Mouse (Mus musculus): ENCODE results near the gene Rcsd1. TPM values are rescaled to one million over a fixed set of nuclear protein-coding genes. Genes with fewer than 3 reads are reported as not detected.

Gene Rcsd1
- polyA plus RNA-seq, 1 experiment from 2014 or later, result 111 TPM

- H3K27ac ChIP-seq (ENCODE audit: low read length), result no peak overlapping the region
- H3K27me3 ChIP-seq (ENCODE audit: control insufficient read depth, insufficient read depth, low read length), result no peaks in the 10 kb centered on the region
- peaks cover 17% of the 10 kb centered on the region for H3K4me1 ChIP-seq (ENCODE audit: control insufficient read depth, insufficient read depth, low read length)
- H3K4me2 ChIP-seq (ENCODE audit: low read depth, low read length), result no peak overlapping the region
- H3K4me3 ChIP-seq (ENCODE audit: low read length), result no peak overlapping the region
- no peak for ATAC-seq (replicated peaks; ENCODE audit: extremely low read depth, insufficient read depth, low FRiP score)
- WGBS, result 84% methylated on average over 8 of the region's 8 CpGs
- no peaks in the 10 kb centered on the region for H3K36me3 ChIP-seq (ENCODE audit: control insufficient read depth, insufficient read depth)
- no peak overlapping the region for H3K9ac ChIP-seq (ENCODE audit: low read length)
- H3K9me3 ChIP-seq (replicated peaks; ENCODE audit: control insufficient read depth, low read length), result no peaks in the 10 kb centered on the region
Measured at GRCm38 (mm10) chr1:165636289-165636688, 73.3 kb downstream of the Rcsd1 start.

- Histone ChIP-seq H3K9ac (ENCODE audit: low read length) (peak overlapping the region; percentile 72), H3K4me2 (ENCODE audit: low read depth, low read length) (peak overlapping the region; percentile 80), H3K27me3 (ENCODE audit: control insufficient read depth, insufficient read depth, low read length) (no peaks in the 10 kb centered on the region), H3K27ac (ENCODE audit: low read length) (peak overlapping the region; percentile 87), H3K9me3 (replicated peaks; ENCODE audit: control insufficient read depth, low read length) (no peaks in the 10 kb centered on the region), H3K4me3 (ENCODE audit: low read length) (peak overlapping the region; percentile 66), H3K4me1 (ENCODE audit: control insufficient read depth, insufficient read depth, low read length) (peaks cover 19% of the 10 kb centered on the region), H3K36me3 (ENCODE audit: control insufficient read depth, insufficient read depth) (no peaks in the 10 kb centered on the region)
- ATAC-seq (replicated peaks; ENCODE audit: extremely low read depth, insufficient read depth, low FRiP score), result no peak
- WGBS, result 34% methylated on average over 17 of the region's 17 CpGs
Measured at GRCm38 (mm10) chr1:165635055-165635897, 74.3 kb downstream of the Rcsd1 start.

- H3K27ac ChIP-seq (ENCODE audit: low read length), result peak within 1 kb of the TSS; percentile 94
Measured at GRCm38 (mm10) chr1:165634151-165634884, 75.2 kb downstream of the Rcsd1 start, which contains the start of gene Mpzl1. TSS of gene Mpzl1 (minus strand) at chr1:165634538.

GRCm38 (mm10) chr1:165633345-165633744 is 76.2 kb downstream of the Rcsd1 start:
- Histone ChIP-seq H3K36me3 (ENCODE audit: control insufficient read depth, insufficient read depth) (no peaks in the 10 kb centered on the region), H3K4me3 (ENCODE audit: low read length) (peak overlapping the region; percentile 66), H3K4me1 (ENCODE audit: control insufficient read depth, insufficient read depth, low read length) (peaks cover 23% of the 10 kb centered on the region), H3K27me3 (ENCODE audit: control insufficient read depth, insufficient read depth, low read length) (no peaks in the 10 kb centered on the region), H3K9me3 (replicated peaks; ENCODE audit: control insufficient read depth, low read length) (no peaks in the 10 kb centered on the region), H3K27ac (ENCODE audit: low read length) (no peak overlapping the region), H3K4me2 (ENCODE audit: low read depth, low read length) (peak overlapping the region; percentile 80), H3K9ac (ENCODE audit: low read length) (peak overlapping the region; percentile 75)
- WGBS, result 7% methylated on average over 12 of the region's 12 CpGs
- ATAC-seq (replicated peaks; ENCODE audit: extremely low read depth, insufficient read depth, low FRiP score), result no peak

More at GRCm38 (mm10) chr1:165634151-165634884, 75.2 kb downstream of the Rcsd1 start, which contains the start of gene Mpzl1:
- peak; percentile 99 for ATAC-seq (replicated peaks; ENCODE audit: extremely low read depth, insufficient read depth, low FRiP score)
- no peaks in the 10 kb centered on the region for H3K27me3 ChIP-seq (ENCODE audit: control insufficient read depth, insufficient read depth, low read length)
- WGBS, result under 1% methylated on average over 45 of the region's 73 CpGs
- H3K4me1 ChIP-seq (ENCODE audit: control insufficient read depth, insufficient read depth, low read length), result peaks cover 26% of the 10 kb centered on the region
- H3K36me3 ChIP-seq (ENCODE audit: control insufficient read depth, insufficient read depth), result no peaks in the 10 kb centered on the region
- H3K9ac ChIP-seq (ENCODE audit: low read length), result peak within 1 kb of the TSS; percentile 75
- H3K9me3 ChIP-seq (replicated peaks; ENCODE audit: control insufficient read depth, low read length), result no peaks in the 10 kb centered on the region
- peak within 1 kb of the TSS; percentile 80 for H3K4me2 ChIP-seq (ENCODE audit: low read depth, low read length)
- peak within 1 kb of the TSS; percentile 66 for H3K4me3 ChIP-seq (ENCODE audit: low read length)

- Histone ChIP-seq H3K9ac (ENCODE audit: low read length) (no peak overlapping the region), H3K27me3 (ENCODE audit: control insufficient read depth, insufficient read depth, low read length) (no peaks in the 10 kb centered on the region), H3K4me1 (ENCODE audit: control insufficient read depth, insufficient read depth, low read length) (peaks cover 26% of the 10 kb centered on the region), H3K9me3 (replicated peaks; ENCODE audit: control insufficient read depth, low read length) (no peaks in the 10 kb centered on the region), H3K4me2 (ENCODE audit: low read depth, low read length) (no peak overlapping the region), H3K36me3 (ENCODE audit: control insufficient read depth, insufficient read depth) (no peaks in the 10 kb centered on the region), H3K4me3 (ENCODE audit: low read length) (no peak overlapping the region), H3K27ac (ENCODE audit: low read length) (no peak overlapping the region)
- WGBS, result 77% methylated on average over 8 of the region's 8 CpGs
- no peak for ATAC-seq (replicated peaks; ENCODE audit: extremely low read depth, insufficient read depth, low FRiP score)
Measured at GRCm38 (mm10) chr1:165631136-165631535, 78.4 kb downstream of the Rcsd1 start.

GRCm38 (mm10) chr1:165629975-165630374 is 79.6 kb downstream of the Rcsd1 start:
- H3K9ac ChIP-seq (ENCODE audit: low read length), result no peak overlapping the region
- H3K4me2 ChIP-seq (ENCODE audit: low read depth, low read length), result no peak overlapping the region
- no peaks in the 10 kb centered on the region for H3K36me3 ChIP-seq (ENCODE audit: control insufficient read depth, insufficient read depth)
- peaks cover 24% of the 10 kb centered on the region; the same call in 1 of the 2 replicates for H3K4me1 ChIP-seq (ENCODE audit: control insufficient read depth, insufficient read depth, low read length)
- H3K4me3 ChIP-seq (ENCODE audit: low read length), result no peak overlapping the region
- 45% methylated on average over 8 of the region's 8 CpGs for WGBS
- ATAC-seq (replicated peaks; ENCODE audit: extremely low read depth, insufficient read depth, low FRiP score), result no peak
- no peak overlapping the region for H3K27ac ChIP-seq (ENCODE audit: low read length)
- H3K27me3 ChIP-seq (ENCODE audit: control insufficient read depth, insufficient read depth, low read length), result no peaks in the 10 kb centered on the region
- no peaks in the 10 kb centered on the region for H3K9me3 ChIP-seq (replicated peaks; ENCODE audit: control insufficient read depth, low read length)

GRCm38 (mm10) chr1:165628603-165629002 is 81.0 kb downstream of the Rcsd1 start:
- WGBS, result 24% methylated on average over 1 of the region's 1 CpGs
- Histone ChIP-seq H3K4me2 (ENCODE audit: low read depth, low read length) (no peak overlapping the region), H3K9ac (ENCODE audit: low read length) (no peak overlapping the region), H3K4me1 (ENCODE audit: control insufficient read depth, insufficient read depth, low read length) (peaks cover 23% of the 10 kb centered on the region; the same call in 1 of the 2 replicates), H3K36me3 (ENCODE audit: control insufficient read depth, insufficient read depth) (no peaks in the 10 kb centered on the region), H3K4me3 (ENCODE audit: low read length) (no peak overlapping the region), H3K27me3 (ENCODE audit: control insufficient read depth, insufficient read depth, low read length) (no peaks in the 10 kb centered on the region), H3K9me3 (replicated peaks; ENCODE audit: control insufficient read depth, low read length) (no peaks in the 10 kb centered on the region), H3K27ac (ENCODE audit: low read length) (no peak overlapping the region)
- no peak for ATAC-seq (replicated peaks; ENCODE audit: extremely low read depth, insufficient read depth, low FRiP score)

GRCm38 (mm10) chr1:165625896-165626295 is 83.7 kb downstream of the Rcsd1 start:
- no peak overlapping the region for H3K9ac ChIP-seq (ENCODE audit: low read length)
- ATAC-seq (replicated peaks; ENCODE audit: extremely low read depth, insufficient read depth, low FRiP score), result no peak
- H3K4me3 ChIP-seq (ENCODE audit: low read length), result no peak overlapping the region
- peaks cover 3% of the 10 kb centered on the region; the same call in 1 of the 2 replicates for H3K36me3 ChIP-seq (ENCODE audit: control insufficient read depth, insufficient read depth)
- H3K4me1 ChIP-seq (ENCODE audit: control insufficient read depth, insufficient read depth, low read length), result peaks cover 16% of the 10 kb centered on the region; the same call in 1 of the 2 replicates
- 73% methylated on average over 5 of the region's 5 CpGs for WGBS
- H3K4me2 ChIP-seq (ENCODE audit: low read depth, low read length), result no peak overlapping the region
- H3K27ac ChIP-seq (ENCODE audit: low read length), result no peak overlapping the region; the same call in 1 of the 2 replicates
- no peaks in the 10 kb centered on the region for H3K9me3 ChIP-seq (replicated peaks; ENCODE audit: control insufficient read depth, low read length)
- H3K27me3 ChIP-seq (ENCODE audit: control insufficient read depth, insufficient read depth, low read length), result no peaks in the 10 kb centered on the region
